Mouse (Mus musculus) retina, embryonic 14.5 days (tissue): Measurements from ENCODE around the gene Fbln1.

ENCODE experiments used
- DNase-seq: peaks from one replicate; pipeline ENCODE4 v3.0.0-alpha.2; 2015; ENCODE audit warnings: low spot score

Fbln1 gene

DNA sequence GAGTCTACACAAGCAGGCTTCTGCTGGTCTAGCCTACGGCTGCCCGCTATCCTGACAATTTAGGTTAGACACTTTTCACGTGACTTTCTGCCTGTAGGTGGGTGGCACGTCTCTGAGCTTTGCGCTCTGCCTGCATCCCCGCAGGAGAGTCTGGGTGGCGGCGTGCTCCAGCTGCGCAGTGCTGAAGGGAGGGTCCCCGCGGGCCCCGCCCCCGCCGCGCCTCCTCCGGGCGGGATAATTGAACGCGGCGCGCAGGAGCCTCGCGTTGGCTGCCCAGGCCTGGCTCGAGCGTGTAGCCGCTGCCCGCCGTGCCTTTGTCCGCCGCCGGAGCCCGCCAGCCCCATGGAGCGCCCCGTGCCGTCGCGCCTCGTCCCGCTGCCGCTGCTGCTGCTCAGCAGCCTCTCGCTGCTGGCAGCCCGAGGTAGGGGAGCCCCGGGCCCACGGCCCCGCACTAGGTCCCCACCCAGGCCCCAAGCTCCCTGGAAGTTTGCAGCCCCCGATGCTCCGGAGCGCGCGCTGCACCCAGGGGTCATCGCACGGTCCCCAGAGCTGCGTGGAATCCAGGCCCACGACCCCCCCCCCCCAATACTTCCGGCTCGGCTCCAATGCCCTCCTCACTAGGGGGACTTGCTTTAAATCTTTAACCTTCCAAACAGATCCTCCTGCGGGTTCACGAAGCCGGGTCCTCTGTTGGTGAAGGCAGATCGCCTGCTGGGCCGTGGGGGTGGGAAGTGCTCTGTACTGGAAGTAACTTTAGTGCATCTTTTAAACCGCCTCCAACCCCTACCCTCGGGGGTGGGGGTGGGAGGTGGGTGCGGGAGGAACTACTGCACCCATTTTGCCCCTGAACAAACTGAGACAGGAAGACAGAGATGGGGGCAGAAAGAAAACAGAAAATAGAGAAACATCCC, at the start of gene Fbln1:
Fbln1 (plus strand) TSS at position 158 of the 911 bp plus-strand sequence.
- peak; percentile 80 for DNase-seq

DNA sequence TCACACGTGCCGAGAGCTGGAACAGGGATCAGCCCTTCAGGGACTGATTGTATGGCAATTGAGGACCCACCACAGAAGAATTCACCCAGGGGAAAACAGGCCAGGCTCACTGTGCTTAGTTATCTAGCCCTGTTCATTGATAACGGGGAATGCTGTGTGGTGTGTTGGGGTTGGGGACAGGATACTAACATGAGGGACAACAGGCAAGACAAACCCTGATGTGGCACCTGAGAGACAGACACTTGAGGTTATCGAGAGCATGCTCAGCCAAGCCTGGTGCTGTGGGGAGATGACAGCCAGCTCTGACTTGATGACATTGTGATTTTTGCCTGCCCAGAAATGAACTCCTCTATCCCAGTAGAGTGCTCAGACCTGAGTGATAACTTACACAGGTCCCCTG, 49.6 kb upstream of the Fbln1 start:
- DNase-seq: no peak

DNA sequence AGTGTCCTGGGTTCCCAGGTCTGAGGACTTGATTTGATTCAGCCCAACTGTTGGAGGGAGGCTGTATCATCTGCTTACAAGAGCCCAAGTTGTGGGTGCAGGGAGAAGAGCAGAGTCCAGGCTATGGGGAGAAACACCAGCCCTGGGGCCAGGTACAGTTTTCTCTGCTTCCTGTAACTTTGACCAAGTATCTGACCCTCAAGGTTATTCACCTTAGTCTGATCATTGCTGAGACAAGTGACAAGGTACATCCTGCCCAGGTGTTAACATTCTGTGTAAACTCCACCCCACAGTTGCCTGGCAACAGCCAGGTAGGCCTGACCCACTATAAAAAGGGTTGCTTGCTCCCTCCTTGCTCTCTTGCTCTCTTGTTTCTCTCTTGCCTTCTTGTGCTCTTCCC, 44.3 kb upstream of the Fbln1 start:
- DNase-seq: no peak

DNA sequence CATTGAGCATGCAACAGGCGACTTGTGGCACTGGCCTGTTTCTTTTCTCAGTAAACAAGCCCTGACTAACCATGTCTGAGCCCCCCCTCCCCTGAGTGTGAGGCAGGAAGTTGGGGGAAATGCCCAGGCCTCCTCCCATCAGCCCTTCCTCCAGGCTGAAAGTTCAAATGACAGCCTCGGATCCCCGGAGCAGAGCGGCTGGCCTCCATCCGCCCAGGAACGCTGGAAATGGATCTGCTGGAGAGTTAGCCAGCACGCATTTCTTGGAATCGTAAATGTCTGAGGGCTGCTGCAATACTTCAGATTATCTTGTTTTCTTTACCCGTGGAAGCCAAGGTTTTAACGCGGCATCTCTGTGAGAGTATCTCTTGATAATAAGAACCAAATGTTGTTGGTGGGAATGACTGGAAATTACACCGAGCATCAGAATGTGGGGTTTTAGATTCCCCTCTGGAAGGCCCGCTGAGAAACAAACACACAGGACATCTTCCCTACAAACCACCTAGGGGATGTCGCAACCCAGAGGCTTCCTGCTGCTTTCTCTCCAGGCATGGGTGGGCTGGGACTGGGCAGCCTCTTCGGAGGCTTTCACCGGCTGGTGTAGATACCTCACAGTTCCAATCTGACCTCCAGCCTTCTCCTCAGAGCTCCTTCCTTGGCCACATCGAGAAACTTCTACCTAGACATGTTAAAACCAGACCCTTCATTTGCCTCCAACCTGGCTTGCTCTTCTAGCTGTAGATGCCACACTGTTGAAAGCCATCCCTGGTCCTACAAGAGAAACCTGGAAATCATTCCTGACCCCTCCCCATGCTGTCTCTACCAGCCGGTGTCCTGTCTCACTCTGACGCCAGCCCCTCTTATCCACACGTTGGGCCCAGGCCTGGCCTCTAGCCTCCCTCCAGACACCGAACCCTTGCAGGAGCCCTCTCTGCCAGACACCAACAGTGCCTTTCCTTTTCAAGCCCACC, 42.8 kb upstream of the Fbln1 start:
- DNase-seq: no peak

DNA sequence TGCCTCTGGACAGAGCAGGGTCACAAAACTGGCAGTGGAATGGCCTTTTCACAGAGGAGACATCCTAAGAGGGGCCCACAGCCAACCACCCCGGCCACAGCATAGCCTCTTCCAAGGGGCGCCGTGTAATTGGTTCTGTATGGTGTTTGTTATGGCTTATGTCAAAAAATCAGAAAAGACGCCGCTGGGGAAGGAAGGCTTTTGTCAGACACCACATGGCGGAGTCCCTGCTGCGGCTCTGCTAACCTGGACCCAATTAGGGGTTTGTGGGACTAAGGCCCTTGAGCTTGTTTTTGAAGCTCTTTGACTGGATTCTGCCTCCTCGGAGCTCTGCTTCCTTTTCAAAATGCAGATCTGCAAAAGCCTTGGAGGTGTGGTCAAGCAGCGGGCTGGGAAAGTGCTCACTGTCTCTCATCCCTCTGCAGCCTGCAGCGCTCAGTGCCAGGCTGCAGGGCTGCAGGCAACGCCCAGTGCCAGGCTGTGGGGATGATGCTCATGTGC, 39.3 kb upstream of the Fbln1 start:
- DNase-seq: peak; percentile 38

DNA sequence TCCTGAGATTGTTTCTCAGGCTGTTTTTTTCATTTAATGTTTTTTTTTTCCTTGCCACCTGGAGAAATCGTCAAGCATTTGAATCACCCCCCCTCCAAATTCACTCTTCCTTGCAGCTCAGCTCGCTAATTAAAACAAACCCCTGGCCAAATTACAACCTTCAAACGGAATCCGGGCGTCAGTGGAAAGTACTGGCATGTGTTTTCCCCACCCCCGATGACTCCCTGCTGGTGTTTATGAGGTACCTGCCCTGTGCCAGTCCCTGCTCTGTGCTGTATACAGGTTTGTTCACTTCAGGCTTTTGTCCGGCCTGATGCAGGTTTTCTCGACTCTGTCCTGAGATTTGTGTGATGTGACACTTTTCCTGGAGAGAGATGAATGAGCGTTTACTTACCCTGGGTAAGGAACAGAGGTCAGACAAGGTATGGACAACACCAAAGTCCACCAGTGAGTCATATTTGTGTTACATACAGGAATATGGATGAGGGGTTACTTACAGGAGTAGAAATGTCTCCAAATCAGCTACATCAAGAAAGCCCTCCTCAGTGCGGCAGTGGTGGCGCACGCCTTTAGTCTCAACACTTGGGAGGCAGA, 38.6 kb upstream of the Fbln1 start:
- no peak for DNase-seq

DNA sequence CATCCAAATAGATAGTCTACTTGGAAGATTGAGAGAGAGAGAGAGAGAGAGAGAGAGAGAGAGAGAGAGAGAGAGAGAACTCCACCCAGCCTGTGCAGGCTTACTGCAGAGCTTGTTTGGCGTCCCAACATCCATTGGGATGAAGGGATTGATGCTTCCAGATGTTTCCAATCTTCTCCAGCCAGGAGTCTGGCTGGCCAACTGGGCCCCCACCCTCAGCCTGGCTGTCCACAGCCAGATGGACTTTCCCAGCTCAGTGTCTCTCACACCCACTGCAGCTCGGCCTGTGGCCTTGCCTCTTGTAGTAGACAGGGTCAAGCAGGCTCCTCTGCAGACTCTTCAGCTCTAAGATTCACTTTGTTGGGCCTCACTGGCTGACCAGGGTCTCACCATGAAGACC, 33.7 kb upstream of the Fbln1 start:
- no peak for DNase-seq

DNA sequence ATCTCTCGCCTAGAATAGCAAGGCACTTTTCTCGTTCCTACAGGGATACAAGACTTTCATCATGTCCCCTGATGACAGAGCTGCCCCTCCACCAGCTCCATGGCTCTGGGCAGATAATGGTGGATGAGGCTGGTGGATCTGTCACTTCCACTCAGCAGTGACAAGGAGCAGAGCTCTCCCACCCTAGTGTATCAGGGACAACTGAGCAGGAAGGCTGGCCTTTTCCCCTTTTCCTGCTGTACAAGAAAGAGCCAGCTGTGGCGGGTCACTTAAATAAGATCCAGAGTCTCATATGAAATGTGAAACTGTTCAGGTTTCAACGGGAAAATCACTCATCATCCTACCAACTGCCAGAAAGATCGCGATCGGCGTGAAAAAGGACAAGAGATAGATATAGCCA, 32.3 kb upstream of the Fbln1 start:
- DNase-seq: peak; percentile 19

DNA sequence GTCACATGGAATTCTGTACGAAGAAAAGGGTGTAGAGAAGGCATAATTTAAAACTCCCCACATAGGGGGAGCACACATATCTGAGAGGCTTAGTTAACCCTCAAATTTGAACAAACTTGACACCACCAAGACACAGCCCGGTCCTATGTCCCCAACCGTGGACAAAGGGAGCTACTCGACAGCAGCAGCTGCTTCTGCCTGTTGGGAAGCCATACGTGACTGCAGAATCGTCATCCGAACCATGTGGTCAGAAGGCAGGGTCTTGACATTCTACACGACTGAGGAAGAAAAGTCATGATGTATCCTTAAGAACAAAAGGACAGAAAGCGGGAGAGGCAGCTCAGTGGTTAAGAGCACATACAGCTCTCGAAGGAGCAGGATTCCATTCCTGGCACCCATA, 31.7 kb upstream of the Fbln1 start:
- no peak for DNase-seq

DNA sequence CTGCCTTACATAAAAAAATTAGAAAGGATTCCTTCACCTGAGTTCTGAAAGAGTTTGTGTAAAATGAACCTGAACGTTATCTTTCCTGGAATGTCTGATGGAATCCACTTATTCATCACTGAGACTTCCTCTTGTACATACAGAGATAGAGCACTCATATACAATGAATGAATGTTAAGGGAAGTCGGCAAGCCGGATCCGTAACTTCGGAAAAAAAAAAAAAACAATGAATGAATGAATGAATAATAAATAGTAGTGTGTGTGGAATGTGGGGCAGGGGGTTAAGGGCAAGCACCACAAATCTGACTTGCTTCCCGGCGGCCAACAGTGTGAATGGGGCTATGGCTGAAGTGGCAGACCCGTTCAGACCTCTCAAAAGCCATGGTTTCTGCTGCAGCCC, 28.2 kb upstream of the Fbln1 start:
- DNase-seq: peak; percentile 58

DNA sequence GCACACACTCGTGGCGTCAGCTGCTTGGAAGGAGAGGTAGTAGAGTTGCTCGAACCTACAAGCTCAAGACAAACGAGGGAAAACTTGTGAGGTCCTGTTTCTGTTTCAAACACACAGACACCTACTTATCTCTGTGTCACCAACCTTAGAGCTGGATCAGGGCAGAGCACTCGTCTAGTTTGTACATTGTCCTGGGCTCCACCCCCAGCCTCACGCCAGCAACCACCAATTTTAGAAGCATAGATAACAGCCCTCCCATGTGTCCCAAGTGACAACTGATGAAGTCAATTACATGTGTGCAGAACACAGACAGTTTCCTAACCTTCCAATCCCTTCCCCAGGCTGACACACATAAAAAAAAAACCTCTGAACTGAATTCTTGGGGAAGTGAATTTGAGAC, 27.6 kb upstream of the Fbln1 start:
- no peak for DNase-seq

DNA sequence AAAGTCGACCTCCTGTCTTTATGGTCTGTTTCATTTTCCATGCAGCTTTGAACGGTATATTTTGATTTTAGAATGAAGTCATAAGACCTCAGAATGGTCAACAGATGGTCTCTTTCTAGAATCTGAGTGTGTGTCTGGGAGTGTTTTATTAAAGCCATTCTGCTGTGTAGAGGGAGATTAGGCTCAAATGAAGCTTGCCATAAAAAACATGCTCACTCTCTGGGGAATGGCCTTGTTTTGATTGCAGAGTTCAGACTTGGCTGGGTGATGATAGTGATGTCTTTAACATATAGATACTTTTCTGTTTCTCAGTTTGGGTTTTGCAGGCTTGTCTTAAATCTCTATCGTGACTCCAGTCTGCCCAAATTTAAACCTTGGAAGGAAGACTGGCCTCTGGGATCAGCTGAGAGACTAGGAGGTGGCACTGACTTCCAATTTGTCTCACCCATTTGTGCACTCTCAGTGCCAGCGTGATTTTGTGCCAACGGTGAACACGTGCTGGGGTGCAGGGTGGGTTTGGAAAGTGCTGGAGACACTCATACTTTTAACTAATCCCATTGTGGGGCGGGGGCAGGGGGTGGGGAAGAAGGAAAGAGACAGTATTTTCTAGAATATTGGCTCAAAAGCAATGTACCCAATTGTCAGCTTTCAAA, 26.1 kb upstream of the Fbln1 start:
- DNase-seq: no peak

DNA sequence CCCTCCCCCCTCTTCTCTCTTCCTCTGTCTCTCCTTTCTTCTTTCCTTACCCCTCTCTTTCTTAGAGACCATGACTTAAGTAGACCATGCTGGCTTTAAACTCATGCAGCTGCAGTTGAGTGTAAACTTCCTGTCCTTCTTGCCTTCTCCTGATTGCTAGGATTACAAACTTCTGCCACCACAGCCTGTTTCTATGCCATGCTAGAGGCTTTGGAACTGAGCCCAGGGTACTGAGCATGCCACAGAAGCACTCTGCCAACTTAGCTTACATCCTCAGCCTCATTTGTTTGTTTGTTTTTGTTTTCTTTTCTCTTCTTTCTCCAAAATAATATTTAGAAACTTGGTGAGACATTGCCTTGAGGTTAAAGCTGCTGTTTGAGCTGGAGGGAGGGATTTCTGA, 25.4 kb upstream of the Fbln1 start:
- no peak for DNase-seq

DNA sequence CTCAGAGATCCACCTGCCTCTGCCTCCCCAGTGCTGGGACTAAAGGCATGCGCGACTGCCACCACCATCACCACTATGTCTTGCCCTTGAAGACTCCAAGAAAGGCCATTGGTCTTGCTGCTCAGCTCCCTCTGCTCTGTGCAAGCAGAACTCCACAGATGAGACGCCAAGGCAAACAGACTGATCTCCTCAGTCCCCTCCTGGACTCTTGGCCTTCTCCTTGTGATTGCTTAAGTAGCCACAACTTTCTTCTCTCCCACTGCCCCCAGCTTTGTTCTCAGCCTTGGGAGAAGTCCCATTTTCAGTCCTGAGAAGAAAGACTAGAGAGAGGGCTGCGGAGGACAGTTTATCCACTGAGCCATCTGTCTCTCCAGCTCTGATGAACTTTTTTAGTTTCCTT, 23.7 kb upstream of the Fbln1 start:
- DNase-seq: no peak

DNA sequence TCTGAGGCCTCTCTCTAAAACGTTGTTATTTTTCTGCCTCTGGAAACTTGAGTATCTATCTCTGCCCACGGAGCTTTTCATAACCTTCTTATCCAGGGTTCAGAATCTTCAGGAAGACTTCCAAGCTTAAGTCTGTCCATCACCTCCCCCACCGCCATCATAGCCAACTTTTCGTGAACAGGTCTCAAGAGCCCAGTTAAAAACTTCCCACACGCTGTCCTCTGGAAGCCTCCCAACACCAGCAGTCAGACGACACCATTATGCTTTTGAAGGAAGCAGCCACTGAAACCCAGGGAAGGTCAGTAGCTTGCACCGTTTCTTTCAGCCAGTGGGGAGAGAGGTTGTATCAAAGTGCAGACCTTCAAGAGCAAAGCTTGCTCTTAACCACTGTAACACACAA, 18.8 kb upstream of the Fbln1 start:
- no peak for DNase-seq

DNA sequence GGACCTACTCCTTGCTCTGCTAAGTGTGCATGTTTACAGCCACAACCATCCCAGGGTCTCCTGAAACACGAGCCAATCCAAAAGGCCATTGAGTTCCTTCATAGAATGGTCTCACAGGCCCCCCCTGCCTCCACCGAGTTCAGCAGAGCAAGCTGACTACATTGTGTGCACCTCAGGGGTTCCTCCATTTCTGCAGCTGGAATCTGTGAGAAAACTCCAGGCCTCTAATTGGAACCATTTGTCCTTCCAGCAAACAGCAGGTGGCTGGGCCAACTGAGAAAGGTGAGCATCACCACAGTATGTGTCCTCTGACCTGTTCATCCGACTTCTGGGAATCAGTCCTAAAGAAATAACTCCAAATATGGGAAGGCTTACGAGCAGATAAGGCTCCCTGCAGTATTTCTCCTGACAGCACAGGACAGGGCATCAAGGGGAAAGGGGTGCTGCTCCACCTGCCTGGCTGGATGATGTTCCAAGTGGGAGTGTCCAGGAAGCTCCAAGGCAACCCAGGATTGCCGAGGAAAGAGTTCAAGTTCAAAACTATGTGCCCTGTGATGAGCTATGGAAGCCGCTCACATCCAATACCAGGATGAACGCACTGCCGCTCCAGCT, 17.5 kb upstream of the Fbln1 start:
- no peak for DNase-seq

DNA sequence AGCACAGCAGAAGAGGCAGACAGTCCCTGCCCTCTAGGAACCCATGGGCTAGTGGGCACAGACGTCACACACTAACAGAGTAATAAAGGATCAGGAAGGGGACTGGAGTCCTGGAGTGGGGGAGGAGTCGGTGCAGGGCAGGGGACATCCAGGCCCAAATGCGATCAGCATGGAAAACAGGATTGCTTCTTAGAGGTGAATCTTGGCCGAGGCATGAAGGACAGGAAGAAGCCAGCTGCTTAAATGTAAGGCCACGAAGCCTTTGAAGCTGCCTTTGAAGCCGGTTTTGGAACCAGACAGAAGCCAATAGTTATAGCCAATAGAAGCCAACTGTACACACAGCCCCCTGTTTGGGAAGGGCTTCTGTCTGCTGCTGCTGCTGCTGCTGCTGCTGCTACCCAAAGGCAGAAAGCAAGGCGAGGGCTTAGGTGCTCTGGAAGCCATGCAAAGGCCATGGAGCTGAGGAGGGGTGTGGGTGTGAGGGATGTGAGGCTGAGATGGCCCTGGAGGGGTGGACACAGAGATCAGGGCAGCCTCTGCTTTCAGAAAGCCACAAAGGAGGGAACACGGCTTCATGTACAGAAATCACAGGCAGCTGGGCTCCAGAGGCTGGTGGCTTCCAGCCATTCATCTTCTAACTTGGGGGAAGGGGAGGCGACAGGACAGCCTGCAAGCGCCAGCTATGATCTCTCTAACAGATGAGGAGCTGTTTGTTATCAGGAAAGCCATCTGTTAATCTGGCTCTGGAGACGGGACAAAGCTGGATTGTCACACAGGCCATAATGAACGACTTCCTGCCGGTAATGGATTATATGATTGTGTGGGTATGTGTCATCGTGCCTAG, 5.1 kb upstream of the Fbln1 start:
- DNase-seq: no peak

DNA sequence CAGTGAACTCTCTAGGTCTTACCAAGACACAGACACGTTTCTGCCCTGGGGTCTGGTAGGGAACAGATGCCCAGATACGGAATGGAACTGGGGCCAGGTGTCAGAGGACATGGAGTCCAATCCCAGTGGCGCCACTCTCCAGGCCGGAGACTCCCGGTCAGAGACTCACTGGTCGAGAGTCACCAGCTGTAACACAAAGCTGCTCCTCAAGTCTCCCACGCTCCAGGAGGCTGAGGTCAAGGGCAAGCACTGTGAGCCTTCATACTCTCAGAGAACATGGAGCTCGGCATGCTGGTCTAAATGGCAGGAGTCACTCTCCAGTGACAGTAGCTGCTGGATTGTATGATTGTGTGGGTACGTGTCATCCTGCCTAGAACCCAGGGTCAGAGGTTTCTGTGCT, 3.5 kb upstream of the Fbln1 start:
- DNase-seq: no peak

DNA sequence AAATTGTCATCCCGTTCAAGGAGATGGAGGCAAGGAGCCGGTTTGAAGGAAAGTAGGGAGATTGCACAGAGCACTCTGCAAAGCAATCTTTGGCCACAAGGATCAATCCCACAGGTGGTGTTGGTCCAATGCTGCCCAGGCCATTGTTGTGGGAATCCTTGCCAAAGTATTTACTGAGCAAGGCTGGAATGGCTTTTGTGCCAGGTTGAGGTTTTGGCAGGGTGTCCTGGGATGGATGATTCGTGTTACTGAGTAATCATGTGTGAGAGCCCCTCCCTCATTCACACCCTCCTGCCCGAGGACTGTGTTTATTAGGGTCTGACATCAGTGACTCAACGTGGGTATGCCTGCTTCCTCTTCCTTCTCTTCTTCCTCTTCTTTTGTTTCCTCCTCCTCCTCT, 3.0 kb upstream of the Fbln1 start:
- DNase-seq: no peak

DNA sequence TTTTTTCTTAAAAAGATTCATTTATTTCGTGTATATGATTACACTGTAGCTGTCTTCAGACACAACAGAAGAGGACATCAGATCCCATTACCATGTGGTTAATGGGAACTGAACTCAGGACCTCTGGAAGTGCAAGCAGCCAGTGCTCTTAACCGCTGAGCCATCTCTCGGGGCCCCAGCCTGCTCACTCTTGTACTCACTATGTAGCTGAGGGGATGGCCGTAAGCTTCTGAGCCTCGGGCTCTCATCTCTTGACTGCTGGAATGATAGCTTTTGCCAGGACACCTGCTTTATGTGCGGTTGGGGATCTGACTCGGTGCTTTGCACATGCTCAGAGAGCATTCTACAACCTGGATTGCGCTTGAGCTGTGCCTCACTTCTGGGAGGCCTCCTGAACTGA, 1.4 kb upstream of the Fbln1 start:
- DNase-seq: no peak

DNA sequence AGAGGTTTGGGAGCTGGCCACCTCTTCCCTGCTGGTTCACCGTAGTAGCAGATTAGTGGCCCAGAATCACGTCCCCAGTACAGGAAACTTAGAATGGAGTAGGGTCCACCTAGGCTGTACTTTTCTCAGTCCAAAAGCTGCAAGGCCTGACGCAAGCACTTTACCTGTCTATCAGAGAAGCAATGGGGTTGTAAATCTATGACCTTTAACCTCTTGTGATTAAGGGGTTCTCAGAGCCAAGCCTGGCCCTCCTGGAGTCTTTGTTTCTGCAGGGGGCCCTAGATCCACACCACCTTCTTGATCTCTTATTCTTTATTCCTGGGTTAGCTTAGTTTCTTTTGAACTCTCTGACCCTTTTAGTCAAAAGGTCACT, 940 bp downstream of the Fbln1 start:
- DNase-seq: no peak
